Mouse (Mus musculus) cortical plate, adult 2 months (tissue): ENCODE measurements around the gene Zbtb22. TPM values are rescaled to one million over a fixed set of nuclear protein-coding genes. Genes with fewer than 3 reads are reported as not detected.

Experiments used
- H3K27ac ChIP-seq: fragments of 200-500 bp; 2 replicates; pipeline ENCODE4 v1.5.1; 2012; ENCODE audit warnings: low read length, control low read depth, inconsistent platforms; ENCODE audit not compliant: insufficient read depth
- H3K4me1 ChIP-seq: fragments of 200-500 bp; 2 replicates; pipeline ENCODE4 v1.6.1; 2011; ENCODE audit warnings: low read length; ENCODE audit not compliant: control insufficient read depth, insufficient read depth
- H3K4me3 ChIP-seq: fragments of 200-500 bp; 2 replicates; pipeline ENCODE4 v1.5.1; 2011; ENCODE audit warnings: mild to moderate bottlenecking, low read length, control low read depth; ENCODE audit not compliant: insufficient read depth
- CTCF ChIP-seq: fragments of 200-500 bp; IDR thresholded peaks from 2 replicates; pipeline ENCODE4 v1.5.1; 2011; ENCODE audit warnings: mild to moderate bottlenecking, control low read depth, low read length; ENCODE audit not compliant: insufficient read depth; ENCODE audit errors: extremely low read depth
- POLR2A ChIP-seq: fragments of 200-500 bp; IDR thresholded peaks from 2 replicates; pipeline ENCODE4 v1.6.1; 2011; ENCODE audit warnings: mild to moderate bottlenecking, low read length, control low read depth; ENCODE audit not compliant: insufficient read depth; ENCODE audit errors: extremely low read depth
- polyA plus RNA-seq: library from polyadenylated mRNA; depleted of rRNA; stranded (reverse); fragments of >200 nt; gene quantifications from 2 replicates; pipeline ENCODE4 v1.2.3, GENCODE M21; 2012

The Zbtb22 gene
- polyA plus RNA-seq, 1 experiment = 33.5 TPM

DNA sequence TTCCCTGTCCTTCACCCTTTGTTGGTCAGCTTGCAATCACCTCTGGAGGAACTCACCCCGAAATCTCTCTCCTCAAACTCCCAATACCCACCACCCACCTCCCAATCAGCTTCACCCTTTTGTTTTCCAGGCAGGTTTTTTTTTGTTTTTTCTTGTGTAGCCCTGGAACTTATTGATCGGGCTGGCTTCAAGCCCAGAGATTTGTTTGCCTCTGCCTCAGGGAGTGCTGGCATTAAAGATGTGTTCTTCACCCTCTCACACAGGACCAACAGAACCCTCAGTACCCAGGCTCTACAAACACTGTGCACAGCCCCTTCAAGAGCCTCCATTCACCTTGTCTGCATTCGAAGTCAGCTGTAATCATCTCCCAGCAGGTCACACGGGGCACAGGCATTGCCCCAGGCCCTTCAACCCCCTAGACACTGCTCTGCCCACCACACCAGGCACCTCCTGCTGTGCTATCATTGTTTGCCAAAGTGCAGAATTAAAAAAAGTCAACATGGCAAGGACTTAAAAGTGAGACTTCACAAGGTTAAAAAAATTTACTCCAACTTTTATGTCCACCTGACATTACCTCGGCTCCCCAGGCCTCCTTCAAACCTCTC, 38.4 kb downstream of the Zbtb22 start:
- Histone ChIP-seq H3K27ac (no peak overlapping the region), H3K4me1 (no peaks in the 10 kb centered on the region; the same call in 1 of the 2 replicates), H3K4me3 (peak overlapping the region; percentile 80; the same call in 1 of the 2 replicates)
- TF ChIP-seq CTCF (no peak), POLR2A (no peak)

DNA sequence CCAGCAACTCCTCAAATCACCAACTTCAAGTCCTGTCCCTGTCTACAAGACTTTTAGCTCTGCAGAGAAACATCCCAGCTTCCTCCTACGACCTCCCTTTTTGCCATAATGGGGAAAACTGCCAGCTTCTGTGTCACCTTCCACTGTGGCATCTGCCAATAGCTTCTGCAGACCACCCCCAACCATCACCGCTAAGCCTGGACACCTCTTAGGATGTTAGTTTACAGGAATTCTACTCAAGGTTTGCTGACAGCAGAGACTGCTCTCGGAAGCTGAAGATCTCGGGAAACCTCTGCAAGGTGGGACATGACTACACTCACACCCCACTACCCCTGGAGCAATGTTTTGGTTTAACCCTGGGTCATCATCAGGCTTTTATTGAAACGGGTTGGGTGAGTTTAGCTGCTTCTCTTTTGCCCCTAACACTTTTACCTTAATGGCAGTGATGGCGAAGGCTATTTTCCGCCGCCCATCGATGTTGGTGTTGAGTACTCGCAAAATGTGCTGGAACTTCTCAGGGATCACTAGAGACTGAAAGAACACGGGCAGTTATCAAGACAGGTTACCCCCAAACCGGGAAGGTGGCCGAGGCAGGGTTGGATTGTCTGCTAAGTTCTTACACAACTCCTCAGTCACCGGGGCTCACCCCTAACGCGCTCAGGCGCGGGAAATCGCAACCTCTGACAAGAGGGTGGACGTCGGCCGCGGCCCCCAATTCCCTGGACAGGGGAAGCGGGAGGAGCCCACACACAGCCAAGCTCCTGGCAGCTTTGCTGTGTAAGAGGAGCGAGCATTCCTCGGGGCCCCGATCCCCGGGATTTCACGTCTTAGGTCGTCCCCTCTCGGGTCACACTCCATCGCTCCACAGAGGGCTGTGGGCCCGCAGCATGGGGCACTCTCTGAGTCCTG, 39.2 kb downstream of the Zbtb22 start:
- H3K4me3 ChIP-seq = peak overlapping the region; percentile 80
- TF ChIP-seq POLR2A (0 out of 2 replicates have a peak, but pooled peaks have one; percentile 24), CTCF (no peak)
- H3K27ac ChIP-seq = peak overlapping the region; percentile 17; the same call in 1 of the 2 replicates
- no peaks in the 10 kb centered on the region; the same call in 1 of the 2 replicates for H3K4me1 ChIP-seq

DNA sequence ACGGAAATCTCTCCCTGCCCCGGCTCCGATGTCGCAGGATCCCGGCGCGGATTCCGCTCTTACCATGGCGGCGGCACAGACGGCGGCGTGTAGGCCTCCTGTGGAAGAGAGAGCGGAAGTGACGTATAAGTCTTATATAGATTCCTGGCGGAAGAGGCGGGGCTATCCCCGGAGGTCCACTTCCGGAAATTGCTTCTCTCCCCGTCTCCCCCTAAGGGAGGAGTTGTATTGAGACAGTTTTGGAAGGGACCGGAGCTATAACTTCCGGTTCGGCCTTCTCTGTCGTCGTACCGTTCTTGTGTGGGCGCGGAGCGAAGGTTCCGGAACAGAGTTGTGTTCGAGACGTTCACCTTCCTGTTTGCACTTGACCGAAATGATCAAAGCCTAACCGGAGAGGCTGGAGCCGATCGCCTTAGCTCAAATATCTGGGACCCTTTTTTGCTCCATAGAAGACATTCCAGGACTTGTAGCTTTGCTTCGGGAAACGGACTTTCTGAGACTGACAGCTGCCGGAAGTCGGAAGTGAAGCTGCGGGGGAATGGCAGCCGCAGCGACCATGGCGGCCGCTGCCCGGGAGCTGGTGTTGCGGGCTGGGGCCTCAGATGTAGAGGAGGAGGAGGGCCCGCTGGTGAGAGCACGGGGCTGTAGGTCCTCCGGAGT, 40.0 kb downstream of the Zbtb22 start, which contains the start of the genes Vps52 and Rps18:
Gene Vps52 (plus strand): TSS at position 258 of the 660 bp plus-strand sequence.
Gene Rps18 (minus strand): TSS at position 447 of the 660 bp plus-strand sequence.
- H3K4me3 ChIP-seq = peak within 1 kb of the TSS; percentile 80
- peak within 1 kb of the TSS; percentile 68 for H3K27ac ChIP-seq
- TF ChIP-seq CTCF (no peak), POLR2A (peak; percentile 89)
- no peaks in the 10 kb centered on the region; the same call in 1 of the 2 replicates for H3K4me1 ChIP-seq

DNA sequence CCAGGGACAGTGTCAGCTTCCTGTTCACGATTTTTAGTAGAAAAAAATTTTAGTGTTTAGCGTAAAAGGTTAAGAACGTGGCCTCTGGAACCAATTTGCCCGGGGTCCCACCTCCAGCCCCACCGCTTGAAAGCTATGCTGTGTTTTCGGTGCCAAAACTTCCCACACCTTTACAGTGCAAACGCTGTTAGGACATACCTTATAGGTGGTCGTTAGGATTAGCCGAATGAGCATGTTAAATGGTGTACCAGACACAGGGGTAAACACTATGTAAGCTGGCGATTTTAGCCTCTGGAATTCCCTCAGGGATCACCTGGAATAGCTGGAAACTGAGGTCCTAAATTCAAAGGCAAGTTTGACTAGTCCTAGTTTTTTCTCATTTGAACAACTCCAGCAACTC, 40.6 kb downstream of the Zbtb22 start:
- no peak overlapping the region for H3K27ac ChIP-seq
- no peaks in the 10 kb centered on the region; the same call in 1 of the 2 replicates for H3K4me1 ChIP-seq
- peak overlapping the region; percentile 80 for H3K4me3 ChIP-seq
- no peak for TF ChIP-seq POLR2A
- TF ChIP-seq CTCF = no peak

DNA sequence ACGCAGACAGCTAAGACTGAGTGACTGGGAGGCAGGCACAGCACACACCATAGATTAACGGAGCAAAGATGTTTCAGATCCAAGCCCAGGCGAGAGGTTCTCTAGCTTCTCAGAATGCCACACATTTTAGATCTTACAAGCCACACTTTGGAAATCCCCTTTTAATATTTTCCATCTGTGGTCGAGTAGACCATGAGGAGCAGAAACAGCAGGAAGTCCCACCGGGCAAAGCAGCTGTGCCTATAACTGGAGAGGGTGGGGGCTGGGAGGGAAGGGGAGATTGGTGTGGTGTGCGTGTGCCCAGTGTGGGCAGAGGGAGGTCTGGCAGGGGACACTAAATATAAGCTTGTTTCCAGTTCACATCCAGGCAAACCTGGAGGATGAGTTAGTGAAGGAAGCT, 41.8 kb downstream of the Zbtb22 start:
- no peak overlapping the region for H3K27ac ChIP-seq
- no peak overlapping the region for H3K4me3 ChIP-seq
- no peaks in the 10 kb centered on the region; the same call in 1 of the 2 replicates for H3K4me1 ChIP-seq
- TF ChIP-seq POLR2A (no peak), CTCF (no peak)

DNA sequence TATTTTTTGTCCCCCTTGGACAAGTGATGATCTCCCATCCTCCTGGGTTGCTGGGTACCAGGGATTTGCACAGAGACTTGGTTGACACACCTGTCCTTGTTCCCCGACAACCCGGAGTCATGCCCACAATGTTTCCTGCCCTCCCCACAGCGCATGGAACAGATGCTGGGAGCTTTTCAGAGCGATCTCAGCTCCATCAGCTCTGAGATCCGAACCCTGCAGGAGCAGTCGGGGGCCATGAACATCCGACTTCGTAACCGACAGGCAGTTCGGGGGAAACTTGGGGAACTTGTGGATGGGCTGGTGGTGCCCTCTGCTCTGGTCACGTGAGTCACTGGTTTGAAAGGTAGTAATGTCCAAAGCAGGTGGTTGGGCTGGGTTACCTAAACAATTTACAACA, 42.7 kb downstream of the Zbtb22 start:
- no peak for TF ChIP-seq CTCF
- H3K4me3 ChIP-seq = no peak overlapping the region
- no peak overlapping the region for H3K27ac ChIP-seq
- no peaks in the 10 kb centered on the region; the same call in 1 of the 2 replicates for H3K4me1 ChIP-seq

DNA sequence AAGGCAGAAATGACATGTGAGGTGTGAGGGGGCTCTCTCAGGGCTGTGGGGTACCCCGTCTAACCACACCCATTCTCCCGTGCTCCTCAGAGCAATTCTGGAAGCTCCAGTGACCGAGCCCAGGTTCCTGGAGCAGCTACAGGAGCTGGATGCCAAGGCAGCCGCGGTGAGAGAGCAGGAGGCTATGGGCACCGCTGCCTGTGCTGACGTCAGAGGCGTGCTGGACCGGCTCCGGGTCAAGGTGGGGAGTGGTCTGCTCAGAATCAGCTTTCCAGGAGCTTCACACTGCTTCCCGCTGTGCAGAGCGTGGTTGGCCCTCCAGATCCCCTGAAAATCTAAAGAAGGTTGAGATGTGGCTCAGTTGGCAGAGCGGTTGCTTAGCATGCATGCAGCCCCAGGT, 43.4 kb downstream of the Zbtb22 start:
- Histone ChIP-seq H3K4me3 (no peak overlapping the region), H3K4me1 (no peaks in the 10 kb centered on the region; the same call in 1 of the 2 replicates), H3K27ac (no peak overlapping the region)
- no peak for TF ChIP-seq CTCF
- no peak for TF ChIP-seq POLR2A

DNA sequence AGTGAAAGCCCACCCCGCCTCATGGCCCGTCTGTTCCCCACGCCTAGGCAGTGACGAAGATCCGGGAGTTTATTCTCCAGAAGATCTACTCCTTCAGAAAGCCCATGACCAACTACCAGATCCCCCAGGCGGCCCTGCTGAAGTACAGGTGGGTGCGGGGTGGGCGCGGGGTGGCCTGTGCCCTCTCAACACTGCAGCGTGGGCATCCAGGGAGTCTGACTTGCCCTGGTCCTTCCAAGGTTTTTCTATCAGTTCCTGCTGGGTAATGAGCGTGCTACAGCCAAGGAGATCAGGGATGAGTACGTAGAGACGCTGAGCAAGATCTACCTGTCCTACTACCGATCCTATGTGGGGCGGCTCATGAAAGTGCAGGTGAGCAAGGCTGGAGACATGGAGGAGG, 44.2 kb downstream of the Zbtb22 start:
- Histone ChIP-seq H3K4me1 (no peaks in the 10 kb centered on the region; the same call in 1 of the 2 replicates), H3K4me3 (no peak overlapping the region)
- TF ChIP-seq POLR2A = no peak

DNA sequence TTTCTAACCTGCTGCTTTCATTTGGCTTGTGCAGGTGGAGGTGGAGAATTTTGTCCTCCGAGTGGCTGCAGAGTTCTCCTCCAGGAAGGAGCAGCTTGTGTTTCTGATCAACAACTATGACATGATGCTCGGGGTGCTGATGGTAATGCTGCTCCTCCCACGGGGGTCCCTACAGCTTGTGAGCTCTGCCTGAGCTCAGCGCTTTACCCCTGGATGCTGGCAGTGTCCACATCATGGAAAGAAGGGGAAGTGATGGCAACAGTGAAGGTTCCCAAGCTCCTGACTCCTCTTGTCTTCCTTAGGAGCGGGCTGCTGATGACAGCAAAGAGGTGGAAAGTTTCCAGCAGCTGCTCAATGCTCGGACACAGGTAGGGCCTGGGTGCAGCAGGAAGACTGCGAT, 47.2 kb downstream of the Zbtb22 start:
- TF ChIP-seq POLR2A (no peak), CTCF (no peak)
- Histone ChIP-seq H3K27ac (no peak overlapping the region), H3K4me1 (no peaks in the 10 kb centered on the region), H3K4me3 (no peak overlapping the region)

More for the DNA sequence above, 44.2 kb downstream of the Zbtb22 start:
- H3K27ac ChIP-seq = no peak overlapping the region
